Mouse (Mus musculus) bone marrow, adult 2 months (tissue): ENCODE measurements around the gene Vps4a.

Experiments
- CTCF ChIP-seq: fragments of 200-500 bp; IDR thresholded peaks from 2 replicates; pipeline ENCODE4 v1.5.1; 2011; ENCODE audit warnings: low read length, control low read depth; ENCODE audit not compliant: control insufficient read depth, insufficient read depth
- POLR2A ChIP-seq: fragments of 200-500 bp; IDR thresholded peaks from 2 replicates; pipeline ENCODE4 v1.6.1; 2011; ENCODE audit warnings: low read depth, mild to moderate bottlenecking, control low read depth, low read length, borderline replicate concordance; ENCODE audit not compliant: control insufficient read depth

DNA sequence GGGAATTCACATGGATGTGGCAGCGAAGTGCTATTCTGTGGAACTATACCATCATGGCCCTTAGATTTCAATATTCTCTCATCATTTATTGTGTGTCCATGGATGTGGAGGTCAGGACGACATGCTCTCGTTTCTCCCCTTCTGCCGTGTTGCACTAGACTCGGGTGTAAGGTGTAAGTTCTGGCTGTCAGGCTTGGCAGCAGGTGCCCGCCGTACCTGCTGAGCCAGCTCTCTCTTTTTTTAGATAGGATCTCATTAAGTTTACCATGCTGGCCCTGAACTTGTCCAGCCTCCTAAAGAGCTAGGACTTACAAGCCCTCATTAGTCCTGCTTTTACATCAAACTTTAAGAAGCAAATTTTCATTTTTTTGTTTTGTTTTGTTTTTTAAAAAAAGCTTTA lies 59.5 kb downstream of the Vps4a start:
- no peak for TF ChIP-seq CTCF
- no peak for TF ChIP-seq POLR2A
